Mouse (Mus musculus) right cerebral cortex, postnatal 10 days (tissue): ENCODE measurements around the gene Krtap2-4.

Experiments
- DNase-seq, 2 experiments: peaks; one replicate each; pipeline ENCODE4 v3.0.0; 2021; ENCODE audit warnings: low spot score in 2 of 2

Krtap2-4 gene

DNA sequence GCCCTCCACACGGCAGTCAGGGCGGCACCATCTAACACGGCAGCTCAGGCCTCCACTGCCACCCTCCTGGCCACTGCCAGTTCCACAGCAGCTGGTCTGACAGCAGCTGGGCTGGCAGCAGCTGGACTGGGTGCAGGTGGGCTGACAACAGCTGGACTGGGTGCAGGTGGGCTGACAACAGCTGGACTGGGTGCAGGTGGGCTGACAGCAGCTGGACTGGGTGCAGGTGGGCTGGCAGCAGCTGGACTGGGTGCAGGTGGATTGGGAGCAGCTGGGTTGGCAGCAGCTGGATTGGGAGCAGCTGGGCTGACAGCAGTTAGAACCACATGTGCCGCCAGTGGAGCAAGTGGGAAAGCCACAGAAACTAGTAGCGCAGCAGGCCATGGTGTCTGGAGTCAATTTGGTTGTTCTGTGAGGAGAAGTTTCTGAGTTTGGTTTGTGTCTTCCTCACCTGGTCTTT, 31.4 kb downstream of the Krtap2-4 start, which contains the start of gene Krtap1-4:
Gene Krtap1-4 (minus strand): TSS at position 410 of the 460 bp plus-strand sequence.
- DNase-seq: no peak

DNA sequence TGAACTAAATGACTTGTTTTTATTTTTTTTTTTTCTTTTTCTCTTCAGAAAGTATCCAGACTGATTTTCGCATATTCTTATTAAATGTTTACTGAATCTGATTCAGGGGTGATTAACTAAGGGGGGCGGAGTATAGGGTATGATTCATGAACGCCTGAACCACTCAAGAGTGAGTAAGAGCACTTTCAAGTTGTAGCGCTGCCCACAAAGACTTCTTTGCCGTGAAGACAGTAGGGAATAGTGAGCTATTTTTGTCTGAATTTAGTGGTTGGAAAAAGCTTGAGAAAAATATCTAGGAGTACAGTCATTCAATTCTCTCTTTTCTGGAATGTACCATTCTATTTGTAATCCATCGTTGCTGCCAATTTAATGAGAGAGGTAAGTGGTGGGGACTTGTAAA, 33.1 kb downstream of the Krtap2-4 start:
- no peak for DNase-seq

DNA sequence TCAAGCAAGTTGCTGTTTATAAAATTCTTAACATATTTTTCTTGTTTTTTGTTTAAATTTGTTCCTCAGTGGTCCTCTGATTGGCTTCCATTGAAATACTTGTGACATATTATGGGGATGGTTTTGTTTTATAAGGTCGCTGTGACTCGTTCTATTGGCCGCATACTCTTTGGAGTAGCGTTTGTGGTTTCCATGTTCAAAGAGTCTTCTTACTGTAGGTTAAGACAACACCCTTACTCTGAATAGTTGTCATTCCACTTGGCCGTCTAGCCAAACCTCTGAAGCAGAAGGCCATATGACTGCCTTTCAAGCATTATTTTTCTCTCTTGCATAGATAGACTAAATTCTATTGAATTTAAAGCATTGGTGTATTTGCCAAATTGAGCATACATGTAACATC, 33.6 kb downstream of the Krtap2-4 start:
- DNase-seq: no peak

DNA sequence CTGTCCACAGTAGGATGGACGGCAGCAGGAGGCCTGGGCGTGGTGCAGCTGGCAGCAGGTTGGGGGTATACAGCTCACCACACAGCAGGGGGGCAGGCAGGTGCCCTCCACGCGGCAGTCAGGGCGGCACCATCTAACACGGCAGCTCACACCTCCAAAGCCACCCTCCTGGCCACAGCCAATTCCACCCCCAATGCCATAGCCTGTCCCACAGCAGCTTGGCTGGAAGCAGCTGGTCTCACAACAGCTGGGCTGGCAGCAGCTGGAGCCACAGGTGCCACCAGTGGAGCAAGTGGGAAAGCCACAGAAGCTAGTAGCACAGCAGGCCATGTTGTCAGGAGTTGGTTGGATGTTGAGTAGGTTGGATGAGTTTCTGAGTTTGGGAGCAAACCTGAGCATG, 34.0 kb downstream of the Krtap2-4 start, which contains the start of gene Krtap1-5:
Gene Krtap1-5 (minus strand): TSS at position 381 of the 400 bp plus-strand sequence.
- DNase-seq: no peak

DNA sequence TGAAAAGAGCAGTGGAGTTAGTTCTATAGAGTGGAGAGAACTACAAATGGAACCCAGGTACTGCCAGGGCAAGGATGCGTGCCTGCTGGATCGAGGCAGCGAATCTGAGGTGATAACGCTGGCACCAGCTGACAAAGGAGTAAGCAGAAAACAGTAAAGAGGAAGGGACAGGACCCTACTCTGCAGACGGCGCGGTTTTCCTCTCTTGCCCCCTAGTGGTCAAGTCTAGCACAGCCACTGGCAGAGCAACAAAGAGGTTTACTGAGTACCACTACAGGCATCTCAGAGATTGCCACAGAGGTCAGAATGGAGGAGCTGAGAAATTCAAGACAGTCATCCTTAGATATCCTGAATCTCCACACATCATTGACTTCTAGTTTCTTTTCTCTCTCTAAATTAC, 40.5 kb downstream of the Krtap2-4 start:
- DNase-seq: peak; percentile 55 to 73

DNA sequence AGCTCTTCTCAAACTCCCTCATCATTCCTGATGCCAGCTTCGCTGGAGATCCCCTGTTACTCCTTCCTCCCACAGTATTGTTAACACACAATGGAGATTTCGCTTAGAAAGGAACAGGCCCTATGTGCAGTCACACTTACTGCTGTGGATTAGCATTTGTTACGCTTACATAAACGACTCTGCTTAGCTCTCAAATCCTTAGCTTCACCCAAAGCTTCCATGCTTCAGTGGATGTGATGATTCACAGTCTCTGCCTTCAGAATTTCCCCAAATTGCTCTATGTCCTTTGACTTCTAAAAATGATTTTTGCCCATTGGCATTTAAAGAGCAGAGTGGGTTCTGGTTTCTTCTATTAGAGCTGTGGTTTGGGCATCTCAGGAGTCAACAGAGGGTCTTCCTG, 41.5 kb downstream of the Krtap2-4 start:
- DNase-seq: no peak

DNA sequence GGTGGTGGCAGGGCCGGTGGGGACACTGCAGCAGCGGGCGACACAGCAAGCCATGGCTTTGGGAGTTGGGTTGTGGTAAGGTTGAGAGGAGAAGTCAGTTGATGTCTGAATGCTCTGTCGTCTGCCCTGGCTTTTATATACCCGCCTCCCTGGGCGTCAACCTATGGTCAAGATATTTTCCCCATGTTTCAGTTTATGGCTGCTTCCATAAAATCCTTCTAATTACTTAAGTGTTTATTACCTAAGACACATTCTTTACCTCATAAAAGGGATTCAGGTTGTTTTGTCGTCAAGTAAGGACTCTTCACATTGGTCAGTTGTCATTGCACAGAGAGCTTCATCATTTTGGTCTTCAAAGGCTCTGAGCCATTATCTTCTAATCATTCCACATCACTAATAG, 48.1 kb downstream of the Krtap2-4 start, which contains the start of gene Krtap3-1:
Gene Krtap3-1 (minus strand): TSS at position 101 of the 400 bp plus-strand sequence.
- DNase-seq: no peak
